Mouse (Mus musculus) natural killer cell, adult 2 months (primary cell): Measurements from ENCODE around the gene Relt.

Experiments
- DNase-seq, 2 experiments: peaks; one replicate each; pipeline ENCODE4 v3.0.0; 2022; ENCODE audit warnings: low spot score in 2 of 2

Gene Relt

GRCm38 (mm10) chr7:100862828-100863638, at the start of gene Relt:
Relt (minus strand) TSS chr7:100863446.
- peak; percentile 96 to 97 for DNase-seq

GRCm38 (mm10) chr7:100911791-100912190, 48.5 kb upstream of the Relt start:
- DNase-seq = no peak

GRCm38 (mm10) chr7:100911246-100911770, 48.1 kb upstream of the Relt start:
- DNase-seq = no peak

DNA sequence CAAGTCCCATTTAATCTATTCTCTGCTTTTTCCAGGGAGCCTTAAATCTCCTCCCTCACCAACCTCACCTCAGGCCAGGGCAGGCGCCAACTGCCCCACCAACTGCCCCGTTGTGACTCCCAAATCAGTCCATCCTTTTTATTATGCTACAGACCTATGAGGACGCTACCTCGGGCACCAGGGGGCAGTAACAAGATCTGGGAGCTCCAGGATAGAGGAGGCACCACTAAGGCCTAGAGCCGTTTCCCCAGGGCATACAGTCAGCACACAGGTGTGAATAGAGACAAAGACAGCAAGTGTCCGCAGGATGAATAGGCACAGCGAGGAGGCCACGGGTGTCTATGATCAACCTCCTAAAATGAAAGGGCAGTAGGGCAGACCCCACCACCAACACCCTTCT, 45.3 kb upstream of the Relt start:
- DNase-seq = no peak

DNA sequence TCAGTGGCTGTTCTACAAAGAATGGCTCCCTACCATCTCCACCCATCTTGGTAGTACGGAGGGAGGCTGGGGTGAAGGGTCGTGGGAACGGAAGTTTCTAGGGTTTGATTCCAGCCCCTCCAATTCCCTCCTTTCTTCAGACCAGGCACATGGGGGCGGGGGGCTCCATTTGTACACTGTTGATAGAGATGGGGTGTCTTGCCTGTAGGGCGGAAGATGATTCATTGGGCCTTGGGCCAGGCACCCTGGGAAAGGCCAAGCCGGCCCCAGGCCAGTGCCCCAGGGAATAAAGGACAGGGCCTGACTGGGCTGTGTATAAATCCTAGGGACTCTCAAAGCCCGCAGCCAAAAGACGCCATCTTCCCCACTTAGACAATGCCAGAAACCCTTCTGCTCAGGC, 44.8 kb upstream of the Relt start:
- no peak for DNase-seq

DNA sequence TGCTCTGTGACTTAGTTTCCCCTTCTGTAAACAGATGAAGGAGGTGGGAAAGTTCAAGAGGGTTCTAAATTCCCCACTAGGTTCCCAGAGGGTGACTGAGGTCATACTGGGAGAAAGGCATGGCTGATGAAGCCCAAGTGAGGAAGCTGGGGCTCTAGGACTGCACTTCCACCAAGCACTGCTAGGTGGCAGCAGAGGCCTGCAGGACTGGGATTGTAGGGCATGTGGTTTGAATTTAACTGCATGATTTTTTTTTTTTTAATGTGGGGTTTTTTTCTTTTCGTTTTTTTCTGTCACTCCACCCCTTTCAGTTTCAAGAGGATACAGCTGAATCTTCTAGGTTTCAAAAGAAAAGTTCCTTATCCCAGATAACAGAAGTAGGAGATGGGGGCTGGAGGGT, 44.0 kb upstream of the Relt start:
- DNase-seq = peak; percentile 61 to 76

DNA sequence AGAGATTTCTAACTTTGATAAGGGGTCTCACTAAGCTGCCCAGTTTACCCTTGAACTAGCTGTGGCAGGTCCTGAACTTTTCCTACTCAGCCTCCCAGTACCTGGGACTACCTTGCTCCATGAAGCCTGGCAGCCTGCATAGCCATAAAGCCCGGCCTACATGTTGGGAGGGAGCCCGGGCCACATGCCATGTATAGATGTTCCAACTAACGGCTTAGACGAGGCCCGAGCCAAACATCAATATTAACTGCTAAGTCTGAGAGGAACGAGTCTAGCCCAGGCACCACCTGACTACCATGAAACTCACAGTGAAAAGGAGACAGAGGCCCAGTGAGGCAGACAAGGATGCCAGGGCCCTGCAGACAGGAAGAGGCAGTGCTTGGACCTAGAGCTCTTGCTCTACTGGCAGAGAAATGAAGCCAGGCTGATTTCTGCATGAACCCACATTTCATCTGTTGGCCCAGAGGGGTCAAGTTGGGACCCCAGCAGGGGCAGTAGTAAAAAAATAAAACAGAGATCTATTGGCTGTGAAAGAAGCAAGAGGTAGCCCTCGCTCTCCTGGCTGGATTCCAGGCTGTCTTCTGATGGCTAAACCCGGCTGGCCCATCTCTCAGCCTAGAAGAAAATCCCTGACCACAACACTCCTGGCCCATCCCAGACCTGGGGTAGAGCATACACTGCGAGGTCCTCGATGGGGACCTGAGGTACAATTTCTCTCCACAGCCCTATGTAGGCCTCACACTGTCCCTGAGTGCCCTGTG, 43.0 kb upstream of the Relt start:
- no peak for DNase-seq

DNA sequence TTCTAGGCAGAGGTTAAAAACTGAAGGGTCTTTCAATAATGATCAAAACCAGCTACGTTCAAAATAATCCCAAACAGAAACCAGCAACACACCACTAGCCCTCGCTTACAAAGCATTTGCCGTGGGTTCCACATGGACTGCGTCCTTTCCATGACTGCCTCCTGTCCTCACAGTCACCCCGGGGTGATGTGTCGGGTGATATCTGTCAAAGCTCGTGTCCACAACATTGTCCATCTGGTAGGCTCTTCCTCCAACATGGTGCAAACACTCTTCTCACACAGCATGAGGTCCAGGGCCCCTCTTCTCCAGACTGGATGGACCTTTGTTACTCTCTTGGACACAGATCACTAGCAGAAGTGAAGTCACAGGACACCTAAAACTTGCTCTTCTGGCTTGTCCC, 41.8 kb upstream of the Relt start:
- no peak for DNase-seq

DNA sequence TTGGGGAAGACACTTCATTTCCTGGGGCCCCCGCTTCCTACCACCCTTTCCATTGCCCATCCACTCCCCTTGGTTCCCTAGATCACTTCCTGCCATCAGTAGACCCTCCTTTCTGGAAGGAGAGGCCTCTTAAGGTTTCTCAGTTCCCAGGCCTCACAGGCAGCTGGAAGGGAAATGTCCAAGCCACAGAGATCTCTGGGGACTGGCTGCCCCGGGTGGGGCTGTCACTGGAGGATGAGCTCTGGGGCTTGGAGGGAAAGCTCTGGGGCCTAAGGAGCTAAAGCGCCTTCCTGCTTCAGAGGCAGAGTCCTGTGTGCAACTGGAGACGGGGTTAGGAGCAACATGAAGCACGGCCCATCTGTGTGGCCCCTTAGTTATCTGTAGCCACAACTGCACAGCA, 41.4 kb upstream of the Relt start:
- no peak for DNase-seq

GRCm38 (mm10) chr7:100902451-100903137, 39.3 kb upstream of the Relt start:
- DNase-seq = no peak

GRCm38 (mm10) chr7:100897828-100898227, 34.6 kb upstream of the Relt start:
- DNase-seq = no peak

DNA sequence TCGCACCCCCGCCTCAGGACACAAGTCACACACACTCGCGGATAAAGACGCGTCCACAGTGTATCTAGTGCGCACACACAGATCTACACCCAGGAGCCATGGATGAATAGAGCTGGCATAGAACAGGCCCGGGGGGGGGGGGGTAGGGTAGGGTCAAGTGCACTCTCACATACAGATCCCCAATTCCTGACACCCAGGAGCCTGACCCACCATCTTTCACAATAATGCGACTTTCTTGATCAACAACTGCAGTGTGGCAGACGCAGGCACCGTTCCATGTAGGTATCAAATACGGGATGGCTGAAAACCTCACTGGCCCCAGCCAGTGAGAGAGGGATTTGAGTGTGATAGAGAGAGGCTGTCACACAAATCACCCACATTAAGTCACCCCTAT, 31.6 kb upstream of the Relt start:
- no peak for DNase-seq

DNA sequence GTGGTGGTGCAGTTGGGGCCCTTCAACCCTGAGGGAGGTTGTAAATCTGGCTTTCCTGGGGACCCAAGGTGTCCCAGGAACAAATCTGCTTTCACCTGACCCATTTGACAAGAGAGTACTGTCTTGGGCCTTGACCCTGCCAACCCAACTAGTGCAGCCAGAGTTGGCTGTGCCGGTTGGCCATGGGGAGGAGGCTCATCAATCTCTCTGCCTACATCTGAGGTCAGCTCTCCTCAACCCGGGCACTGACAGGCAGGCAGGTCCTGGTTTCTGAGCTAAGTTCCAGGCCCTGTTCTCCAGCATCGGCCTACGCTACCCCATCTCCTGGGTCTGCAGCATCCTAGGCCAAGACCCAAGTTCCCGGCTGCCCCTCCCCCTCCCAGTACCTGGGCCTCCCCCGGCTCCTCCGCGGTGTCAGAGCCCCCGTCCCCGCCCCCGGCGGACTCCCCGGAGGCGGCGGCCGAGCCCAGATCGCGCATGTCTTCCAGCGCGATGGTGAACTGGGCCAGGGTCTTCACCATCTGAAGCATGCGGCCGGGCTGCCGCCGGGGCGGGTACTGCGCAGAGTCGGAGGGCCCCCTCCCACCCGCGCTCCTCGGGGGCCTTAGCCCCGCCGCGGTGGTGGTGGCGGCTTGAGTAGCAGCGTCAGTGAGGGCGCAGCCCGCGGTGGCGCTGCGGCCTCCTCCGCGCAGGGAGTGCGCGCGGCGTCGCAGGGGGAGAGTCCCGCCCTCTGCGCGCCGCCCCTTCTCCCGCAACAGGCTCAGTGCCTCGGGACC, 31.0 kb upstream of the Relt start:
- no peak for DNase-seq

DNA sequence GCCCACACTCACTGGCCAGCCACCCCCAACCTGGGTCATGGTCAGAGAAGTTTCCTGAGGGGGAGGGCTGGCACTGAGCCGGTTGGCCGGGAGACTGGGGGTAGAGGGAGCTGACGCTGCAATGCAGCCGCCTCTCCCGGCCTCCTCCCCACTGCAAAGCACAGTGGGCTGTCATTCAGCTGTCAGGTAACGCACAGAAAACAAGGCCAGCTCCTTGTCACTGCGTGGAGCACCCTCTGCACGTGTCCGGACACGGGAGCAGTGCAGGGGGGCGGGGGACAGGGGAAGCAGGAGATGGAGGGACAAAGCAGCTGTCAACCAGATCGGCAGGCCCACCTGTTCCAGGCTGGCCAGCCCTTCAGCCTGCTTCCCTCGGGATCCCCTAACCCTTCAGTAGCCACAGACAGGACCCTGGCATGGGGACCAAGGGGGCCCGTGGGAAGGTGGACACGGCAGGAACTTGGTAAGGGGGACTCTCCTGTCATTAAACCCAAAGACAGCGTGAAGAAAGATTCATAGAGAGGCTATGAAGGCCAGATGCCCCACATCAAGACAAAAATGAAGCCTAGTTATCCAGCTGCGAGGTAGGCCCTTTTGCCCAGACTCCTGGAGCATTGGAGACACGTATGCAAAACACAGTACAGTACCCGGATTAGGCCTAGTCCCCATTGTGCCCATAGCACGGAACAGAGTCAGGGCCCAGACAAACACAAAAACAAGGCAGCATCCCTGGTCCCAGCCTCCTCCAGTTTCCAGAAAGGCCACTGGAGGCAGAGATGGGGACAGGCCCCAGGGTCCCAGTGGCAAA, 30.2 kb upstream of the Relt start:
- DNase-seq = no peak

GRCm38 (mm10) chr7:100886535-100886934, 23.3 kb upstream of the Relt start:
- peak; percentile 50 to 67 for DNase-seq

DNA sequence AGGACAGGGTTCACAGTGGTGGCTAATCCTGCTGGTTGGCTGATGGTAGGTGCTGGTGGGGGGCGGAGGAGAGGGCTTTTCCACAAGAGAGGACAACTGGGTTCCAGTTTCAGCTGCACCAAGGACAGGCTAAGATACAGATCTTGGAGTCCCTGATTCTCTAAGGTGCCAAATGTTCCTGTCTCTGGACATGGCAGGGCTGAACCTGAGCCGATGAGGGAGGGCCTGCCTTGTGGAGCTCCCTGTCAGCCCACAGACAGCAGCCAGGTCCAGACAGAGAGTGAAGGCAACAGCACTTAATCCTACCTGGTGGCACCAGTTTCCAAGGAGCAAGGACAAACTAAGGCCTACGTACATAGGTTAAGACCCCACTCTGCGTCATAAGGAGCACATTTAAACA, 21.2 kb upstream of the Relt start:
- no peak for DNase-seq

DNA sequence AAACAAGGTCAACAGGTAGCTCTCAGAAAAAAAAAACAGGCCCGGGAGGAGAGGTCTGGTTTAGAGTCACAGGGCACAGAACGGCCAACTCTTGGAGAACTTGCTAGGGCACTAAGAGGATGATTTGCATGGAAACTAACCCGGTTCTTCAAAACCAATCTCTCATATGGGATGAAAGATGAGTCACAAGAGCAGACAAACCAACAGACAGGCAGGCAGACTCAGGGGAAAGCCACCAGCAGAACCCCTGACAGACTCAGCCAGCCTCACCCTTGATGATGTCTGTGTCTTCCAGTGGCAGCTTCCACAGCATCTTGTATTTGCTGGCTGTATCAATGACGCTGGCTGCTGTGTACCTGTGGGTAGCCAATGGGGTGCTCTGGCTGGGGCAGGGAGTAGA, 18.7 kb upstream of the Relt start:
- no peak for DNase-seq

- DNase-seq = no peak
These were observed 18.3 kb upstream of the Relt start for GRCm38 (mm10) chr7:100881531-100881930.

GRCm38 (mm10) chr7:100879595-100879994, 16.3 kb upstream of the Relt start:
- DNase-seq = peak; percentile 61 to 70

DNA sequence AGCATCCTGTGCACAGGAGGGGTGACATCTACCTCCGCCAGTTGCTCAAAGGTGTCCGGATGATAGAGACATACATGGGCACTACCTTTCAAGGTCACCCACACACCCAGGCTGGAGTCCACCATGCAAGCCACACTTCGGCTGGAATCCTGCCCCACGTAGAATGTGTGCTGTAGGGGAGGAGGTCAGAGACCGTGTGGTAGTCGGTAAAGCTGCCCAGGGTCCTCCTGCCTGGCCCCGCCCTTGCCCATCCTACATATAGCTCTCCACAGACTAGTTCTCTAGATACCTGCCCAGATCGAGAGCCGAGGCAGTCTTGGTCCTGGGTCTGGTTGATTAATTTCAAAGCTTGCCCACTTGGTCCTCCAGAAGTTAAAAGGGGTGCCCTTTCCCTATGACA, 13.5 kb upstream of the Relt start:
- no peak for DNase-seq

- DNase-seq = no peak
These were observed 13.0 kb upstream of the Relt start for GRCm38 (mm10) chr7:100876293-100876692.
